Mouse (Mus musculus): ENCODE measurements at regions not wholly inside any gene's neighbourhood (a gene's known extent, or its start where the extent isn't known, plus 50 kb on each side); places are given as distances from the start of the nearest gene placed in this dataset.

- Histone ChIP-seq H3K27ac (replicated peaks) (no peak overlapping the region), H3K36me3 (no peaks in the 10 kb centered on the region), H3K9ac (no peak overlapping the region), H3K4me1 (peaks cover 3% of the 10 kb centered on the region; the same call in 1 of the 2 replicates), H3K27me3 (replicated peaks) (0 out of 2 replicates have a peak, but pooled peaks cover 3% of the 10 kb centered on the region), H3K4me3 (no peak overlapping the region), H3K4me2 (no peak overlapping the region), H3K9me3 (no peaks in the 10 kb centered on the region)
- WGBS = 58% methylated on average over 5 of the region's 5 CpGs
- ATAC-seq (ENCODE audit: extremely low read depth, insufficient number of reproducible peaks, low FRiP score, low TSS enrichment) = no peak
Measured at GRCm38 (mm10) chr4:99348674-99349073, 53.0 kb downstream of the Gm12689 start.

GRCm38 (mm10) chr4:99353122-99353774 is 57.5 kb downstream of the Gm12689 start:
- WGBS = 48% methylated on average over 8 of the region's 8 CpGs
- Histone ChIP-seq H3K36me3 (no peaks in the 10 kb centered on the region), H3K4me1 (no peaks in the 10 kb centered on the region), H3K4me3 (no peak overlapping the region), H3K9me3 (no peaks in the 10 kb centered on the region), H3K27ac (replicated peaks) (no peak overlapping the region), H3K4me2 (no peak overlapping the region), H3K9ac (no peak overlapping the region), H3K27me3 (replicated peaks) (0 out of 2 replicates have a peak, but pooled peaks cover 3% of the 10 kb centered on the region)
- ATAC-seq (ENCODE audit: extremely low read depth, insufficient number of reproducible peaks, low FRiP score, low TSS enrichment) = no peak

GRCm38 (mm10) chr4:99354241-99354640 is 58.5 kb downstream of the Gm12689 start:
- no peaks in the 10 kb centered on the region for H3K4me1 ChIP-seq
- H3K4me3 ChIP-seq = no peak overlapping the region
- H3K9me3 ChIP-seq = no peaks in the 10 kb centered on the region
- no peak for ATAC-seq (ENCODE audit: extremely low read depth, insufficient number of reproducible peaks, low FRiP score, low TSS enrichment)
- no peak overlapping the region for H3K9ac ChIP-seq
- peak overlapping the region; percentile 28 for H3K4me2 ChIP-seq
- H3K27me3 ChIP-seq (replicated peaks) = 0 out of 2 replicates have a peak, but pooled peaks cover 3% of the 10 kb centered on the region
- H3K36me3 ChIP-seq = no peaks in the 10 kb centered on the region
- 73% methylated on average over 17 of the region's 17 CpGs for WGBS
- H3K27ac ChIP-seq (replicated peaks) = no peak overlapping the region

GRCm38 (mm10) chr4:99354835-99355234 is 59.1 kb downstream of the Gm12689 start:
- Histone ChIP-seq H3K4me3 (no peak overlapping the region), H3K9me3 (no peaks in the 10 kb centered on the region), H3K9ac (no peak overlapping the region), H3K4me1 (no peaks in the 10 kb centered on the region), H3K36me3 (no peaks in the 10 kb centered on the region), H3K4me2 (peak overlapping the region; percentile 28), H3K27me3 (replicated peaks) (0 out of 2 replicates have a peak, but pooled peaks cover 3% of the 10 kb centered on the region), H3K27ac (replicated peaks) (no peak overlapping the region)
- no peak for ATAC-seq (ENCODE audit: extremely low read depth, insufficient number of reproducible peaks, low FRiP score, low TSS enrichment)
- 49% methylated on average over 9 of the region's 9 CpGs for WGBS

DNA sequence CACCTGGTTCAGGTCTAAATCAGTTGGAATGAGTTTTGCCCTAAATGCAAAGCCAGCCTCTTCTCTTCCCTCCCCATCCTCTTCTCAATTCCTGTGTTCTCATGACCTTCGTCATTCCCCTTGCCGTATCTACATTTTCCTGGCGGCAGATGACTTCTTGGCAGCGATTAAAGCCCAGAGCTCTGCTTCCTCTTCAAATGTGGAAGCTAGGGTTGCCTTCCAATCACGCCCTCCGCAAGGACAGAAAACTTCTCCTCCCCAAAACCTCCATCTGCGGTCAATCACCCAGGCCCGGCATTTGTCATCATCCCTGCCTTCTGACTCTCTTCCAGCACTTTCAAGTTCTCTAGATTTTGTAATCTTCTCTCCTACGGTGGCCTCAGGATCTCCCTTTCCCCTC is 72.3 kb downstream of the Gm12689 start:
- Histone ChIP-seq H3K36me3 (no peaks in the 10 kb centered on the region), H3K27ac (replicated peaks) (no peak overlapping the region), H3K9ac (no peak overlapping the region), H3K9me3 (no peaks in the 10 kb centered on the region), H3K4me3 (no peak overlapping the region), H3K4me1 (no peaks in the 10 kb centered on the region), H3K4me2 (no peak overlapping the region), H3K27me3 (replicated peaks) (no peaks in the 10 kb centered on the region)
- 63% methylated on average over 9 of the region's 9 CpGs for WGBS
- no peak for ATAC-seq (ENCODE audit: extremely low read depth, insufficient number of reproducible peaks, low FRiP score, low TSS enrichment)

GRCm38 (mm10) chr4:99371162-99371561 is 75.5 kb downstream of the Gm12689 start:
- Histone ChIP-seq H3K4me2 (no peak overlapping the region), H3K9me3 (no peaks in the 10 kb centered on the region)
- 68% methylated on average over 5 of the region's 5 CpGs for WGBS

GRCm38 (mm10) chr4:99376171-99376570 is 80.5 kb downstream of the Gm12689 start:
- Histone ChIP-seq H3K27me3 (replicated peaks) (peaks cover 18% of the 10 kb centered on the region; the same call in 1 of the 2 replicates), H3K27ac (replicated peaks) (no peak overlapping the region), H3K4me2 (no peak overlapping the region), H3K4me1 (no peaks in the 10 kb centered on the region), H3K9ac (no peak overlapping the region), H3K36me3 (no peaks in the 10 kb centered on the region), H3K9me3 (no peaks in the 10 kb centered on the region), H3K4me3 (no peak overlapping the region)
- WGBS = 15% methylated on average over 1 of the region's 1 CpGs
- ATAC-seq (ENCODE audit: extremely low read depth, insufficient number of reproducible peaks, low FRiP score, low TSS enrichment) = no peak

More at GRCm38 (mm10) chr4:99371162-99371561, 75.5 kb downstream of the Gm12689 start:
- ATAC-seq (ENCODE audit: extremely low read depth, insufficient number of reproducible peaks, low FRiP score, low TSS enrichment) = no peak
- H3K9ac ChIP-seq = no peak overlapping the region
- no peak overlapping the region for H3K27ac ChIP-seq (replicated peaks)
- H3K4me1 ChIP-seq = no peaks in the 10 kb centered on the region
- no peak overlapping the region for H3K4me3 ChIP-seq
- peaks cover 2% of the 10 kb centered on the region; the same call in 1 of the 2 replicates for H3K27me3 ChIP-seq (replicated peaks)
- no peaks in the 10 kb centered on the region for H3K36me3 ChIP-seq

- H3K9ac ChIP-seq = no peak overlapping the region
- no peaks in the 10 kb centered on the region for H3K9me3 ChIP-seq
- no peak overlapping the region for H3K4me2 ChIP-seq
- no peak overlapping the region for H3K27ac ChIP-seq (replicated peaks)
- WGBS = 41% methylated on average over 9 of the region's 9 CpGs
- H3K27me3 ChIP-seq (replicated peaks) = peaks cover 18% of the 10 kb centered on the region; the same call in 1 of the 2 replicates
- H3K36me3 ChIP-seq = no peaks in the 10 kb centered on the region
- no peak overlapping the region for H3K4me3 ChIP-seq
- no peak for ATAC-seq (ENCODE audit: extremely low read depth, insufficient number of reproducible peaks, low FRiP score, low TSS enrichment)
- no peaks in the 10 kb centered on the region for H3K4me1 ChIP-seq
Measured at GRCm38 (mm10) chr4:99376911-99377310, 81.2 kb downstream of the Gm12689 start.

- no peak overlapping the region for H3K4me3 ChIP-seq
- H3K4me1 ChIP-seq = no peaks in the 10 kb centered on the region
- H3K36me3 ChIP-seq = no peaks in the 10 kb centered on the region
- no peak overlapping the region for H3K4me2 ChIP-seq
- 81% methylated on average over 4 of the region's 4 CpGs for WGBS
- ATAC-seq (ENCODE audit: extremely low read depth, insufficient number of reproducible peaks, low FRiP score, low TSS enrichment) = no peak
- H3K9me3 ChIP-seq = no peaks in the 10 kb centered on the region
- H3K27me3 ChIP-seq (replicated peaks) = peaks cover 18% of the 10 kb centered on the region; the same call in 1 of the 2 replicates
- H3K9ac ChIP-seq = no peak overlapping the region
- H3K27ac ChIP-seq (replicated peaks) = no peak overlapping the region
Measured at GRCm38 (mm10) chr4:99379983-99380382, 84.3 kb downstream of the Gm12689 start.

- H3K4me2 ChIP-seq = no peak overlapping the region
- 30% methylated on average over 8 of the region's 8 CpGs for WGBS
- no peaks in the 10 kb centered on the region for H3K27me3 ChIP-seq (replicated peaks)
- no peaks in the 10 kb centered on the region for H3K9me3 ChIP-seq
- no peaks in the 10 kb centered on the region for H3K4me1 ChIP-seq
- no peak overlapping the region for H3K9ac ChIP-seq
- ATAC-seq (ENCODE audit: extremely low read depth, insufficient number of reproducible peaks, low FRiP score, low TSS enrichment) = no peak
- no peaks in the 10 kb centered on the region for H3K36me3 ChIP-seq
- no peak overlapping the region for H3K4me3 ChIP-seq
- no peak overlapping the region for H3K27ac ChIP-seq (replicated peaks)
Measured at GRCm38 (mm10) chr4:99385381-99385780, 89.7 kb downstream of the Gm12689 start.

GRCm38 (mm10) chr4:99389428-99389827 is 93.7 kb downstream of the Gm12689 start:
- Histone ChIP-seq H3K27me3 (replicated peaks) (no peaks in the 10 kb centered on the region), H3K4me3 (no peak overlapping the region), H3K4me1 (no peaks in the 10 kb centered on the region), H3K36me3 (no peaks in the 10 kb centered on the region), H3K27ac (replicated peaks) (no peak overlapping the region), H3K9me3 (no peaks in the 10 kb centered on the region), H3K4me2 (no peak overlapping the region), H3K9ac (no peak overlapping the region)
- 63% methylated on average over 1 of the region's 1 CpGs for WGBS
- ATAC-seq (ENCODE audit: extremely low read depth, insufficient number of reproducible peaks, low FRiP score, low TSS enrichment) = no peak

DNA sequence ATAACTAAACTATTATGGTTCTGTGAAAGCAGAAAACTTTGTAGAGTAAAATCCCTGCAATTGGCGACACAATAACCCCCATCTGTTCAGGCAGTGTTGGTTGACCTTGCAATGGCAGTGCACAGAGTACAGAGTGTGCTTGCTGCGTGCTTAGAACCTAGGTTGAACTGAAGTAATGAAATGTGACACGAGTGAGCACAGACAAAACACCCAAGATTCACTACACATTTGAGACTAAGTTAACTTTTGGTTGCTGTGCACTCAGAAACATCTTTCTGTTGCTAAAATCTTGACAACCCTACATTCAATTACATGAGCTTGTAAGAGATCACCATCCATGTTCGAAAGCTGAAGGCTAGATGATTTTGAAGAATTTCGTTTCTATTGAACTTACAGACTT is 97.3 kb downstream of the Gm12689 start:
- Histone ChIP-seq H3K4me2 (no peak overlapping the region), H3K36me3 (no peaks in the 10 kb centered on the region), H3K27me3 (replicated peaks) (no peaks in the 10 kb centered on the region), H3K27ac (replicated peaks) (no peak overlapping the region), H3K4me3 (no peak overlapping the region), H3K4me1 (no peaks in the 10 kb centered on the region), H3K9ac (no peak overlapping the region), H3K9me3 (no peaks in the 10 kb centered on the region)
- ATAC-seq (ENCODE audit: extremely low read depth, insufficient number of reproducible peaks, low FRiP score, low TSS enrichment) = no peak
- WGBS = 75% methylated on average over 5 of the region's 5 CpGs
